Mouse (Mus musculus): ENCODE measurements at regions not wholly inside any gene's neighbourhood (a gene's known extent, or its start where the extent isn't known, plus 50 kb on each side); places are given as distances from the start of the nearest gene placed in this dataset.

DNA sequence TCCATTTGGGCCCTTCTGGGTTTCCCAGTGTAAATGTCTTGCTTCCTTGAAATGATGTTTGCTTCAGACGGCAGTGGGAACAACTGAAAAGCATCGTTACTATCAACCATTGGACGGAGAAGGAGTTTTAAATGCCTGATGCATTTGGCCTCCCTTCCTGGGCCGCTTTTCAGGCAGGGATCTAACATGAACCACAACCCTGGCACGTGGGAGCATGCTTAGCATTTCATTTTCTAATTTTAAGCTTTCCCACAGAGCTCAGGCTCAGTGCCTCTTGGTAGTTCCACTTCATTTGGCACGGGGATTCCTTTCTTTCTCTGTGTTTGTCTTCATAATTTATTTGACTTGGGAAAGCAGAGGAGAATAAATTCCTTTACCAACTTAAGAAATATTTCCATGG is 406.6 kb upstream of the Nbea start:
- no peak for TF ChIP-seq CTCF (conservative IDR thresholded peaks at IDR 0.05; ENCODE audit: low read length)
- no peak for TF ChIP-seq NANOG (IDR thresholded peaks at IDR 0.05; ENCODE audit: borderline replicate concordance, low read length)
- TF ChIP-seq POU5F1 (IDR thresholded peaks at IDR 0.05; ENCODE audit: borderline replicate concordance, low read length) = no peak
